In the genomic region with DNA sequence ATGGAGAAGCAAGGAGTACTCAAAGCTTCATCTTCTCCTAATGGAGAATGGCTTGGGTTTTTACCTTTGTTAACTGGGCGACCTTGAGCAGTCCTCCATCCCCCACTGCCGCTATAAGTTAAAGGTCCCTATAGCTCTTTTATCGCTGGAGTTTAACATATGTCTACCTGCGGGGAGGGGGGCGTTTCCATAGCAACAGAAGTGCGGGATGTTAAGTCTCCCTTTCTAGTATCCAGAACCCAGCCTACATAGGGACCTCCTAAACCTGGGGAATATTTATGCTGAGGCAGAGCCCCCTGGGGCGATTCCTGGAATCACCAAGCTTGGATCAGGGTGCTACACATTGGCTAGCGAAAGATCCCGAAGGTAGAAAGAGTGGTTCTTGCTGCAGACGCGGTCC, we compare ENCODE assay signal across 11 mouse cellular contexts.
DNase-seq lines count a peak whose midpoint lies in the region; ATAC-seq and TF ChIP-seq lines count a peak whose summit lies in the region.
"Had no signal": no experiment of that assay in that cellular context is flagged by ENCODE, and none has a peak within 500 bp of the region (broad histone marks: within the 10 kb centered on the region; RNA-seq: fewer than 3 reads in every experiment).

No protein-coding gene starts in this region.

- TF ChIP-seq CTCF in heart, adult 2 months (IDR thresholded peaks at IDR 0.05): no peak

- no peak overlapping the region for H3K4me3 ChIP-seq in limb, embryonic 12.5 days (replicated peaks)
- H3K4me3 ChIP-seq in limb, embryonic 10.5 days: no peak overlapping the region
- no peak overlapping the region for H3K4me3 ChIP-seq in forebrain, embryonic 11.5 days (ENCODE audit: low read depth, low read length)
- no peak overlapping the region for H3K4me3 ChIP-seq in hindbrain, embryonic 14.5 days (replicated peaks; ENCODE audit: low read length)
- no peak overlapping the region for H3K4me3 ChIP-seq in midbrain, embryonic 16.5 days (ENCODE audit: low read depth, low read length)
- no peak overlapping the region for H3K4me3 ChIP-seq in heart, adult 2 months
- H3K4me3 ChIP-seq: left cerebral cortex, adult 2 months; liver, embryonic 13.5 days had no signal

- H3K36me3 ChIP-seq in limb, embryonic 12.5 days: no peaks in the 10 kb centered on the region
- no peaks in the 10 kb centered on the region for H3K36me3 ChIP-seq in limb, embryonic 10.5 days
- H3K36me3 ChIP-seq in forebrain, embryonic 11.5 days (ENCODE audit: control insufficient read depth, insufficient read depth, low read length): no peaks in the 10 kb centered on the region
- no peaks in the 10 kb centered on the region for H3K36me3 ChIP-seq in hindbrain, embryonic 14.5 days (replicated peaks; ENCODE audit: control insufficient read depth, insufficient read depth)
- H3K36me3 ChIP-seq in midbrain, embryonic 16.5 days (ENCODE audit: control insufficient read depth, insufficient read depth, low read length): no peaks in the 10 kb centered on the region
- H3K36me3 ChIP-seq in heart, adult 2 months (ENCODE audit: control insufficient read depth, insufficient read depth, low read length): no peaks in the 10 kb centered on the region
- H3K36me3 ChIP-seq: liver, embryonic 13.5 days had no signal

- H3K4me1 ChIP-seq in limb, embryonic 12.5 days (replicated peaks): peaks cover 16% of the 10 kb centered on the region; the same call in 1 of the 2 replicates
- peaks cover 11% of the 10 kb centered on the region for H3K4me1 ChIP-seq in limb, embryonic 10.5 days
- peaks cover 20% of the 10 kb centered on the region for H3K4me1 ChIP-seq in forebrain, embryonic 11.5 days (replicated peaks; ENCODE audit: control insufficient read depth, insufficient read depth, low read length)
- H3K4me1 ChIP-seq in hindbrain, embryonic 14.5 days (replicated peaks; ENCODE audit: control insufficient read depth, insufficient read depth, low read length): peaks cover 24% of the 10 kb centered on the region
- peaks cover 36% of the 10 kb centered on the region for H3K4me1 ChIP-seq in midbrain, embryonic 16.5 days (ENCODE audit: control insufficient read depth, insufficient read depth, low read length)
- no peaks in the 10 kb centered on the region for H3K4me1 ChIP-seq in heart, adult 2 months (ENCODE audit: control insufficient read depth, insufficient read depth, low read length)
- H3K4me1 ChIP-seq: liver, embryonic 13.5 days had no signal

- ATAC-seq in limb, embryonic 12.5 days (ENCODE audit: insufficient number of reproducible peaks, insufficient read depth, low FRiP score, low TSS enrichment, low read depth): peak; percentile 11; the same call in 1 of the 2 replicates
- ATAC-seq in forebrain, embryonic 11.5 days (replicated peaks; ENCODE audit: low FRiP score): peak; percentile 13
- ATAC-seq in hindbrain, embryonic 14.5 days (ENCODE audit: low FRiP score): 0 out of 2 replicates have a peak, but pooled peaks have one; percentile 9
- ATAC-seq in midbrain, embryonic 16.5 days: no peak

- no peaks in the 10 kb centered on the region for H3K9me3 ChIP-seq in limb, embryonic 12.5 days
- no peaks in the 10 kb centered on the region for H3K9me3 ChIP-seq in limb, embryonic 10.5 days (replicated peaks)
- H3K9me3 ChIP-seq in forebrain, embryonic 11.5 days (ENCODE audit: control insufficient read depth, low read length): no peaks in the 10 kb centered on the region
- no peaks in the 10 kb centered on the region for H3K9me3 ChIP-seq in hindbrain, embryonic 14.5 days (ENCODE audit: control insufficient read depth, low read length)
- no peaks in the 10 kb centered on the region for H3K9me3 ChIP-seq in midbrain, embryonic 16.5 days (replicated peaks; ENCODE audit: control insufficient read depth, low read length, poor library complexity, severe bottlenecking)
- H3K9me3 ChIP-seq: liver, embryonic 13.5 days had no signal

- no peak overlapping the region; the same call in 1 of the 2 replicates for H3K4me2 ChIP-seq in limb, embryonic 12.5 days
- no peak overlapping the region for H3K4me2 ChIP-seq in forebrain, embryonic 11.5 days (ENCODE audit: low read depth, low read length, severe bottlenecking)
- peak overlapping the region; percentile 17 for H3K4me2 ChIP-seq in hindbrain, embryonic 14.5 days (replicated peaks)
- H3K4me2 ChIP-seq in midbrain, embryonic 16.5 days (ENCODE audit: low read length): peak overlapping the region; percentile 37
- H3K4me2 ChIP-seq: liver, embryonic 13.5 days had no signal

- no peak overlapping the region for H3K27ac ChIP-seq in limb, embryonic 12.5 days
- H3K27ac ChIP-seq in limb, embryonic 10.5 days: no peak overlapping the region
- H3K27ac ChIP-seq in forebrain, embryonic 11.5 days (ENCODE audit: low read depth, low read length): no peak overlapping the region
- no peak overlapping the region for H3K27ac ChIP-seq in hindbrain, embryonic 14.5 days
- H3K27ac ChIP-seq in midbrain, embryonic 16.5 days (ENCODE audit: low read length): peak overlapping the region; percentile 1
- no peak overlapping the region for H3K27ac ChIP-seq in heart, adult 2 months
- H3K27ac ChIP-seq: left cerebral cortex, adult 2 months; liver, embryonic 13.5 days; macrophage had no signal

- no peak for DNase-seq in limb, embryonic 10.5 days (ENCODE audit: low spot score)
- no peak for DNase-seq in forebrain, embryonic 11.5 days (ENCODE audit: low spot score)
- DNase-seq in hindbrain, embryonic 14.5 days (ENCODE audit: low spot score): no peak
- DNase-seq in left cerebral cortex, adult 9 months (ENCODE audit: low spot score in 2 of 2): no peak
- no peak for DNase-seq in heart, adult 2 months
- DNase-seq in urinary bladder, postnatal 4 days (ENCODE audit: low spot score in 2 of 2): no peak

- intact Hi-C loops in heart, adult 2 months (cut with DNase I): loop anchor here (2.0 to 5.0 kb wide), 4 partner anchors 659 to 1023 kb away; partner anchors contain the start of gene Kcnk13

- no peaks in the 10 kb centered on the region for H3K79me2 ChIP-seq in heart, adult 2 months (replicated peaks; ENCODE audit: control insufficient read depth, insufficient read depth, low read length)

- TF ChIP-seq POLR2A in heart, adult 2 months (IDR thresholded peaks at IDR 0.05; ENCODE audit: insufficient read depth, low read depth, low read length): no peak

- no peak for TF ChIP-seq EP300 in heart, adult 2 months (IDR thresholded peaks at IDR 0.05; ENCODE audit: insufficient read depth, low read depth, low read length)

- 42% methylated on average over 11 of the region's 11 CpGs for WGBS in limb, embryonic 12.5 days
- WGBS in limb, embryonic 10.5 days: 50% methylated on average over 11 of the region's 11 CpGs
- 41% methylated on average over 11 of the region's 11 CpGs for WGBS in forebrain, embryonic 11.5 days
- WGBS in hindbrain, embryonic 14.5 days: 39% methylated on average over 11 of the region's 11 CpGs
- WGBS in midbrain, embryonic 16.5 days: 36% methylated on average over 11 of the region's 11 CpGs
- WGBS in heart, adult 2 months: 50% methylated on average over 11 of the region's 11 CpGs

- H3K27me3 ChIP-seq in limb, embryonic 12.5 days: peaks cover 13% of the 10 kb centered on the region; the same call in 1 of the 2 replicates
- H3K27me3 ChIP-seq in limb, embryonic 10.5 days (ENCODE audit: low read depth, poor library complexity, severe bottlenecking): peaks cover 22% of the 10 kb centered on the region
- H3K27me3 ChIP-seq in forebrain, embryonic 11.5 days (ENCODE audit: control insufficient read depth, insufficient read depth, low read length): peaks cover 5% of the 10 kb centered on the region; the same call in 1 of the 2 replicates
- no peaks in the 10 kb centered on the region for H3K27me3 ChIP-seq in hindbrain, embryonic 14.5 days (ENCODE audit: control insufficient read depth, insufficient read depth, low read length)
- no peaks in the 10 kb centered on the region for H3K27me3 ChIP-seq in midbrain, embryonic 16.5 days (ENCODE audit: control insufficient read depth, insufficient read depth, low read depth, low read length)
- H3K27me3 ChIP-seq in heart, adult 2 months (ENCODE audit: control insufficient read depth, insufficient read depth, low read length): no peaks in the 10 kb centered on the region

- no peak overlapping the region for H3K9ac ChIP-seq in limb, embryonic 12.5 days (replicated peaks)
- 0 out of 2 replicates have a peak overlapping the region, but pooled peaks have one; percentile 9 for H3K9ac ChIP-seq in forebrain, embryonic 11.5 days (ENCODE audit: low read length)
- no peak overlapping the region for H3K9ac ChIP-seq in hindbrain, embryonic 14.5 days
- H3K9ac ChIP-seq in midbrain, embryonic 16.5 days (ENCODE audit: low read depth, low read length): no peak overlapping the region; the same call in 1 of the 2 replicates
- no peak overlapping the region for H3K9ac ChIP-seq in heart, adult 2 months (ENCODE audit: low read depth, low read length)
- H3K9ac ChIP-seq: liver, embryonic 13.5 days had no signal

Comparison
In these comparisons a context has a peak if more than half of its experiments do, and no peak if none do; other contexts are left out.
1. H3K4me2 ChIP-seq: peak in hindbrain, embryonic 14.5 days (single experiment) and midbrain, embryonic 16.5 days (single experiment); none in limb, embryonic 12.5 days (single experiment) and forebrain, embryonic 11.5 days (single experiment).